Mouse (Mus musculus) spleen, adult 12 weeks (tissue): ENCODE results near the gene Nucb1.
"Not testable (repeated sequence)": the region's sequence is repeated elsewhere in the genome, so short reads cannot be mapped to it uniquely, and the experiment has no call there.

ENCODE experiments used
- DNase-seq: peaks from one replicate; pipeline ENCODE4 v3.0.0; 2022; ENCODE audit warnings: low spot score

The Nucb1 gene

GRCm38 (mm10) chr7:45509912-45510787 lies at the start of gene Nucb1:
TSS of gene Nucb1 (minus strand) at chr7:45510406.
- peak; percentile 92 for DNase-seq

GRCm38 (mm10) chr7:45558907-45559306 lies 48.7 kb upstream of the Nucb1 start:
- no peak for DNase-seq

GRCm38 (mm10) chr7:45555787-45556186 lies 45.6 kb upstream of the Nucb1 start:
- DNase-seq = peak; percentile 66

GRCm38 (mm10) chr7:45554744-45555143 lies 44.5 kb upstream of the Nucb1 start, which contains the start of gene Hsd17b14:
TSS of gene Hsd17b14 (plus strand) at chr7:45554893.
- DNase-seq = no peak

- no peak for DNase-seq
Observed at GRCm38 (mm10) chr7:45553990-45554389, 43.8 kb upstream of the Nucb1 start.

GRCm38 (mm10) chr7:45553519-45553918 lies 43.3 kb upstream of the Nucb1 start:
- no peak for DNase-seq

- no peak for DNase-seq
Observed at GRCm38 (mm10) chr7:45551512-45551883, 41.3 kb upstream of the Nucb1 start.

GRCm38 (mm10) chr7:45550821-45551511 lies 40.8 kb upstream of the Nucb1 start:
- no peak for DNase-seq

- no peak for DNase-seq
Observed at GRCm38 (mm10) chr7:45549641-45550436, 39.6 kb upstream of the Nucb1 start.

GRCm38 (mm10) chr7:45544525-45544924 lies 34.3 kb upstream of the Nucb1 start:
- DNase-seq = no peak

- no peak for DNase-seq
Observed at GRCm38 (mm10) chr7:45540213-45540612, 30.0 kb upstream of the Nucb1 start.

- DNase-seq = no peak
Observed at GRCm38 (mm10) chr7:45539095-45539494, 28.9 kb upstream of the Nucb1 start.

GRCm38 (mm10) chr7:45538163-45539041 lies 28.2 kb upstream of the Nucb1 start:
- no peak for DNase-seq

- DNase-seq = no peak
Observed at GRCm38 (mm10) chr7:45537602-45538001, 27.4 kb upstream of the Nucb1 start.

GRCm38 (mm10) chr7:45535676-45536075 lies 25.5 kb upstream of the Nucb1 start:
- no peak for DNase-seq

GRCm38 (mm10) chr7:45530643-45531042 lies 20.4 kb upstream of the Nucb1 start:
- DNase-seq = no peak

- DNase-seq = no peak
Observed at GRCm38 (mm10) chr7:45529461-45529860, 19.3 kb upstream of the Nucb1 start.

- DNase-seq = not testable (repeated sequence)
Observed at GRCm38 (mm10) chr7:45527169-45527568, 17.0 kb upstream of the Nucb1 start.

GRCm38 (mm10) chr7:45526474-45527120 lies 16.4 kb upstream of the Nucb1 start:
- DNase-seq = peak; percentile 43

- DNase-seq = peak; percentile 98
Observed at GRCm38 (mm10) chr7:45525809-45526473, 15.7 kb upstream of the Nucb1 start, which contains the start of the genes Ppp1r15a and Plekha4. TSS of gene Ppp1r15a (minus strand) at chr7:45526268. TSS of gene Plekha4 (plus strand) at chr7:45526330.
